Mouse (Mus musculus) MEL (cell line): ENCODE results near the gene Nemp1.
A peak's percentile ranks its signal among the peaks of the same experiment; 100 is the strongest.

Experiments
- BHLHE40 ChIP-seq: IDR thresholded peaks from 2 replicates; pipeline ENCODE4 v1.6.1; 2012; ENCODE audit warnings: low read depth, mild to moderate bottlenecking, inconsistent platforms, low read length, improper control_type of control experiment, borderline replicate concordance
- CTCF ChIP-seq, 3 experiments: IDR thresholded peaks in 2 of 3; conservative IDR thresholded peaks in 1 of 3; 2 replicates each; pipeline ENCODE4 v1.5.1; 2011 to 2012; ENCODE audit warnings: low read length in 3 of 3, low read depth in 2 of 3, mild to moderate bottlenecking in 2 of 3, improper control_type of control experiment in 1 of 3, inconsistent platforms in 1 of 3, mixed read lengths in 1 of 3, moderate library complexity in 1 of 3; ENCODE audit not compliant: control insufficient read depth in 1 of 3, insufficient read depth in 1 of 3, poor library complexity in 1 of 3, severe bottlenecking in 1 of 3
- E2F4 ChIP-seq: IDR thresholded peaks from 2 replicates; pipeline ENCODE4 v1.6.1; 2011; ENCODE audit warnings: low read depth, low read length, improper control_type of control experiment, borderline replicate concordance
- EP300 ChIP-seq, 2 experiments: IDR thresholded peaks; 2 replicates each; pipeline ENCODE4 v1.6.1; 2011; ENCODE audit warnings: improper control_type of control experiment in 2 of 2, low read length in 2 of 2, low read depth in 1 of 2, mild to moderate bottlenecking in 1 of 2
- GABPA ChIP-seq: IDR thresholded peaks from 2 replicates; pipeline ENCODE4 v1.6.1; 2012; ENCODE audit warnings: low read depth, mild to moderate bottlenecking, inconsistent platforms, low read length, improper control_type of control experiment, moderate library complexity
- GATA1 ChIP-seq: IDR thresholded peaks from 2 replicates; pipeline ENCODE4 v1.6.1; 2011; ENCODE audit warnings: low read depth, low read length, improper control_type of control experiment
- HCFC1 ChIP-seq: IDR thresholded peaks from 2 replicates; pipeline ENCODE4 v1.6.1; 2012; ENCODE audit warnings: low read depth, mild to moderate bottlenecking, inconsistent platforms, low read length, improper control_type of control experiment, moderate library complexity
- MAFK ChIP-seq: IDR thresholded peaks from 2 replicates; pipeline ENCODE4 v1.6.1; 2011; ENCODE audit warnings: low read depth, mild to moderate bottlenecking, low read length, improper control_type of control experiment, borderline replicate concordance
- NRF1 ChIP-seq: IDR thresholded peaks from 2 replicates; pipeline ENCODE4 v1.6.1; 2014; ENCODE audit warnings: low read depth, mild to moderate bottlenecking, inconsistent platforms, low read length, improper control_type of control experiment, moderate library complexity; ENCODE audit not compliant: poor library complexity, insufficient read depth, severe bottlenecking
- POLR2A ChIP-seq, 2 experiments: IDR thresholded peaks; 2 replicates each; pipeline ENCODE4 v1.6.1; 2011 to 2012; ENCODE audit warnings: low read length in 2 of 2, mild to moderate bottlenecking in 2 of 2, control low read depth in 1 of 2, improper control_type of control experiment in 1 of 2, low read depth in 1 of 2, moderate library complexity in 1 of 2; ENCODE audit not compliant: control insufficient read depth in 1 of 2, insufficient read depth in 1 of 2, poor library complexity in 1 of 2
- RAD21 ChIP-seq: IDR thresholded peaks from 2 replicates; pipeline ENCODE4 v1.6.1; 2011; ENCODE audit warnings: mild to moderate bottlenecking, low read depth, low read length, improper control_type of control experiment
- TAL1 ChIP-seq: IDR thresholded peaks from 2 replicates; pipeline ENCODE4 v1.6.1; 2012; ENCODE audit warnings: mild to moderate bottlenecking, inconsistent platforms, low read length, moderate library complexity, mixed read lengths
- USF2 ChIP-seq, 2 experiments: IDR thresholded peaks; 2 replicates each; pipeline ENCODE4 v1.6.1; 2011 to 2012; ENCODE audit warnings: improper control_type of control experiment in 2 of 2, low read length in 2 of 2, borderline replicate concordance in 1 of 2, inconsistent platforms in 1 of 2, low read depth in 1 of 2, mild to moderate bottlenecking in 1 of 2; ENCODE audit not compliant: insufficient read depth in 1 of 2
- ZKSCAN1 ChIP-seq: IDR thresholded peaks from 2 replicates; pipeline ENCODE4 v1.6.1; 2012; ENCODE audit warnings: low read depth, mild to moderate bottlenecking, inconsistent platforms, low read length, improper control_type of control experiment, moderate library complexity

DNA sequence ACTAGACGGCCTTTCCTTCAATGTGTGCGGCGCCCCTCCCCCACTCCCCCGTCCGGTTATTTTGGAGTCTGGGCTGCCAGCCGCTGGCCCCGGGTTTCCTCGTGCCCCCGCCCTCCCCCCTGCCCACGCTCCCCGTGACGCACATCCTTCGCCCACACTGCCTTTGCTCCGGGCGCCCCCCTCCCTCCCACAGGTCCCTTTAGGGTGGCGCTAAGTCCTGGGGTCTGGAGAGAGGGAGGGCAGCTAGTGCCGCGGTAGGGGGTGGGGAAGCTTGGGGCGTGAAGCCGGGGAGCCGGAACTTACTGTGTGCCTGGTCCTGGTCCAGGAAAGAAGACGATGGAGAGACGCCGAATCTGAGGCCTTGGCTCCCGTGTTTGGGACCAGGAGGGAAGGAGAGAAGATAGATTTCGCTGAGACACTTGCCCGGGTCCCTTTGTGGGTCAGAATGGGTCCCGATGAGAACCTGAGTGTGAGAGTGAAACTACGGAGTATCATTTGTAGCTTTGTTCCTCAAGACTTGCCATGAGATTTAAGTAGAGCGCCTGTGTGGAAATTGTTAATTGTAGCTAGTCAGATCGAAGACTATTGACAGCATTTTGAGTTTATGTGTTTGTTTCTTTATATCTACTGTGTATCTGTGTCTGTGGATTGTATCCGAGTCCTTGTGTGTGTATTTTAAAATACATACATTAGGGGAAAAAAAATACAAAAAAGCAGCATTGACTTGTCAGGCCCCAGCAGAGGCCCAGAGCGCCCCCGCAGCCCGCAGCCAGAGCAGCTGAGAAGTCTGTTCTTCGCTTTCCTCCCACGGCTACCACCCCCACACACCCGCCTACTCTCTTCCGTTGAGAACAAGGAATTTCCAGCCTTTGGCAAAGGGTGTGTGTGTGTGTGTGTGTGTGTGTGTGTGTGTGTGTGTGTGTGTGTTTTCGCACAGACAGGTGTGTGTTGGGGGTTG lies 1.7 kb downstream of the Nemp1 start, which contains the start of gene Nab2:
- TF ChIP-seq RAD21 (no peak), HCFC1 (peak; percentile 28; the same call in 1 of the 2 replicates), USF2 (IDR thresholded peaks at IDR 0.05; ENCODE audit: borderline replicate concordance in 1 of 2, insufficient read depth in 1 of 2, low read depth in 1 of 2, low read length in 2 of 2) (no peak), POLR2A (IDR thresholded peaks at IDR 0.05; ENCODE audit: control insufficient read depth in 1 of 2, insufficient read depth in 1 of 2, low read depth in 1 of 2, low read length in 2 of 2, poor library complexity in 1 of 2) (peak in 1 of 2 experiments; percentile 44; a peak in 3 of 4 replicates), CTCF (IDR thresholded peaks at IDR 0.05 in 2 of 3, conservative IDR thresholded peaks at IDR 0.05 in 1 of 3; ENCODE audit: control insufficient read depth in 1 of 3, insufficient read depth in 1 of 3, low read depth in 2 of 3, low read length in 3 of 3, poor library complexity in 1 of 3, severe bottlenecking in 1 of 3) (peak in 2 of 3 experiments; percentile 40 to 57; a peak in 4 of 6 replicates), GABPA (no peak), BHLHE40 (peak; percentile 49; the same call in 1 of the 2 replicates), E2F4 (no peak), GATA1 (no peak), ZKSCAN1 (no peak), NRF1 (no peak), MAFK (peak; percentile 11; the same call in 1 of the 2 replicates), TAL1 (no peak), EP300 (IDR thresholded peaks at IDR 0.05; ENCODE audit: low read depth in 1 of 2, low read length in 2 of 2) (peak in 1 of 2 experiments; percentile 84; a peak in 3 of 4 replicates)
